Mouse (Mus musculus) thymus, adult 2 months (tissue): ENCODE measurements around the gene Baz2b. TPM values are rescaled to one million over a fixed set of nuclear protein-coding genes. Genes with fewer than 3 reads are reported as not detected.

ENCODE experiments used
- DNase-seq: peaks from one replicate; pipeline ENCODE4 v3.0.0; 2021
- H3K27ac ChIP-seq: fragments of 200-500 bp; 2 replicates; pipeline ENCODE4 v1.5.1; 2012; ENCODE audit warnings: low read length, control low read depth; ENCODE audit not compliant: control insufficient read depth, insufficient read depth
- H3K27me3 ChIP-seq: fragments of 200-500 bp; 2 replicates; pipeline ENCODE4 v1.6.1; 2012; ENCODE audit warnings: mild to moderate bottlenecking, low read length, moderate library complexity, mixed read lengths; ENCODE audit not compliant: control insufficient read depth, insufficient read depth
- H3K36me3 ChIP-seq: fragments of 200-500 bp; 2 replicates; pipeline ENCODE4 v1.6.1; 2012; ENCODE audit warnings: mild to moderate bottlenecking, low read length, moderate library complexity; ENCODE audit not compliant: control insufficient read depth, insufficient read depth
- H3K4me1 ChIP-seq: fragments of 200-500 bp; replicated peaks from 2 replicates; pipeline ENCODE4 v1.6.1; 2012; ENCODE audit warnings: low read length; ENCODE audit not compliant: control insufficient read depth, insufficient read depth
- H3K4me3 ChIP-seq: fragments of 200-500 bp; 2 replicates; pipeline ENCODE4 v1.5.1; 2012; ENCODE audit warnings: mild to moderate bottlenecking, low read length, control low read depth, moderate library complexity; ENCODE audit not compliant: control insufficient read depth, insufficient read depth
- CTCF ChIP-seq: fragments of 200-500 bp; IDR thresholded peaks from 2 replicates; pipeline ENCODE4 v1.5.1; 2012; ENCODE audit warnings: mild to moderate bottlenecking, control low read depth, low read length, moderate library complexity, borderline replicate concordance; ENCODE audit not compliant: control insufficient read depth, poor library complexity, insufficient read depth; ENCODE audit errors: extremely low read depth
- POLR2A ChIP-seq: fragments of 200-500 bp; IDR thresholded peaks from 2 replicates; pipeline ENCODE4 v1.6.1; 2012; ENCODE audit warnings: mild to moderate bottlenecking, low read length, control low read depth, moderate library complexity; ENCODE audit not compliant: control insufficient read depth, poor library complexity, insufficient read depth; ENCODE audit errors: extremely low read depth
- WGBS: fragments of 180-500 bp; shearing (Covaris S2); methylation state at CpG from one replicate; pipeline ENCODE4 v1.1.7; 2018; 5-methylcytosine and 5-hydroxymethylcytosine counted together
- polyA plus RNA-seq: library from polyadenylated mRNA; depleted of rRNA; stranded (reverse); fragments of >200 nt; gene quantifications from 2 replicates; pipeline ENCODE4 v1.2.3, GENCODE M21; 2012

Gene Baz2b
- polyA plus RNA-seq, 1 experiment: 25.9 TPM

DNA sequence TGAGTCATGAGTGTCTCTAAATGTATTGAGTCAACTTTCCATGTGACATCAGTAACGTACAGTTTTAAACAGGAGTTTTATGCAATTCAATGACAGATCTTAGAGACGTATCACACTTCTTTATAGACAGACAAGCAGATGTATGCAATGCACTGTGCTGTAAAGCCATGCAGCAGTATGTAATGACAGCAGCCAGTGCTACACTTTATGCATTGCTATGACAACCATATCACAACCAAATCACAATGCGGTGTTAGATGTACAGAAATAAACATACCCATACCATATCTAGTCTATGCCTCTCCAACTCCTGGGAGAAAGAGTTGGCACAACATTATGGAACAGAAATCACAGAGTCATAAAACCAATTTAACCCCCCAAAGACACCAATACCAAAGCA is 276.5 kb downstream of the Baz2b start:
- H3K4me1 ChIP-seq: no peaks in the 10 kb centered on the region
- WGBS: 97% methylated on average over 3 of the region's 3 CpGs
- no peak overlapping the region for H3K4me3 ChIP-seq
- H3K27me3 ChIP-seq: no peaks in the 10 kb centered on the region
- no peak for TF ChIP-seq POLR2A
- TF ChIP-seq CTCF: no peak
- no peak overlapping the region for H3K27ac ChIP-seq
- DNase-seq: no peak
- peaks cover 5% of the 10 kb centered on the region for H3K36me3 ChIP-seq

DNA sequence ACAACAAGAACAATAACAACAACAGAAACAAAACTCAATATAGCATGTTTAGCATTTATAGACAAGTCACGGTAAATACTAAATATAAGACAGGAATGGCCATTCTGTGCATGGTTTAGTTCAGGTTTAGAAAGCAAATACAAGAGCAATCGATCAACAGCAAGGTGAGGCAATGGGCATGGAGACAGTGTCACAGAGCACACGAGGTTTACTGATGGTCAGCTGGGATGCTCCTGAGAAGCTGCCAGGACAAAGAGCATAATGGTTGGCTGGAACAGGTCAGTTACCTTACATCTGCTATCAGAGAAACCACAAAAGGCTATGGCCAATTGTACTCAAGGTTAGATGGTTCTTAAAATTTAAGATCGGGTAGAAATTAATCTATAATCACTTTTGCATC is 277.4 kb downstream of the Baz2b start:
- no peak for TF ChIP-seq POLR2A
- TF ChIP-seq CTCF: no peak
- WGBS: 97% methylated on average over 4 of the region's 4 CpGs
- DNase-seq: no peak
- Histone ChIP-seq H3K4me1 (no peaks in the 10 kb centered on the region), H3K27me3 (no peaks in the 10 kb centered on the region), H3K4me3 (no peak overlapping the region), H3K36me3 (peaks cover 5% of the 10 kb centered on the region), H3K27ac (no peak overlapping the region)

DNA sequence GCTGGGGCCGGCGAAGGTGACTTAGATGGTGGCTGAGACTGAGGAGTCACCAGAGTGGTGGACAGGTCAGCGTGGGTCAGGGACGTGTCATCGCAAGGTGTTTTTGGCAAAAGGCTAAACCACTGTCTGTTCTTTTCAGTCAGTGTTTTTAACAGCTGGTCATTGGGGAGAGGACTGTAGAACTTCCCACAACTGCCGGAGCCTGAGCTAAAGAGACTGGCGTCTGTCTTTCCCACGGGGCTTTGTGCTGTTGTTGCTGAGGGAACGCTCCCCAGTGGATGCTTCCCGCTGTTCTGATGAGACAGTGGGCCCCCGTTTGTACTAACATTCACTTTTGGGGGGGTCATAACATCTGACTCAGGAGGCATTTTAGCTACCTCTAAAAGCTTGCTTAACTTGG is 296.0 kb downstream of the Baz2b start:
- peaks cover 50% of the 10 kb centered on the region for H3K36me3 ChIP-seq
- H3K4me1 ChIP-seq: no peaks in the 10 kb centered on the region
- no peak for TF ChIP-seq CTCF
- no peak for TF ChIP-seq POLR2A
- WGBS: 98% methylated on average over 11 of the region's 11 CpGs
- H3K27ac ChIP-seq: no peak overlapping the region
- H3K27me3 ChIP-seq: no peaks in the 10 kb centered on the region
- DNase-seq: no peak
- no peak overlapping the region for H3K4me3 ChIP-seq

DNA sequence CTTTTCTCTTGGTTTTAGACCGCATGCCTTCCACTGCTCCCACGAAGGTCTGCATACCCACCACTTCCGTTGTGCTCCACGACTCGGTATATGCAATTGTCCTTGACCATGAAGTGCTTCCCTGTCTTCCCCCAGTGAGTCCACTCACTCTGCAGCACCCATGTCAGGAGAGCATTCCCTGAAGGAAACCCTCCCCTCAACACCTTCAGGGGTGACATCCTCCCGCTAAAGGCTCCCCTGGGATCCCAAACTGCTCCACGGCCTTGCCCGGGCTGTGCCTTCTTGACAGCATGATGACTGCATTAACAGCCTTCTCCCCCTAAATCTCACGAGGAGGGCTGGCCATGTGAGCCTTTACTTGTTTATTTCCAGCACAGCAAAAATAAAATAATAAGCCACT is 301.6 kb downstream of the Baz2b start:
- no peak for TF ChIP-seq CTCF
- no peaks in the 10 kb centered on the region for H3K27me3 ChIP-seq
- no peak overlapping the region for H3K27ac ChIP-seq
- no peaks in the 10 kb centered on the region for H3K4me1 ChIP-seq
- no peak for DNase-seq
- no peak overlapping the region for H3K4me3 ChIP-seq
- 95% methylated on average over 9 of the region's 9 CpGs for WGBS
- peaks cover 32% of the 10 kb centered on the region for H3K36me3 ChIP-seq

DNA sequence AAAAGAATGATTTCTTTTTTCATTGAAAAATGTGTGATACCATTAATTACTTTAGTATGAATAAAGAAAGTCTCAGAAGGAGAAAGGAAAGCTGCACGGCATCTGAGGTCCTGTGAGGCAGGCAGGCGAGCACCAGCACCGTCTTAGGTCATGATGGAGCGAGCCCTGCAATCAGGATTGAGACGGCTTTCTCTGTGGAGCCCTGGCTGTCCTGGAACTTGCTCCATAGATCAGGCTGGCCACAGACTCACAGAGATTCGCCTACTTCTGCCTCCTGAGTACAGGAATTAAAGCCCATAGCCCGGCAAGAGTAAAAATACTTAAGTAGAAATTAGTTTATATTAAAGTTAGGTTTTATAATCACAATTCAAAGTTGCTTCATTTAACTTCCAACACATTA is 305.6 kb downstream of the Baz2b start:
- Histone ChIP-seq H3K27ac (no peak overlapping the region), H3K27me3 (no peaks in the 10 kb centered on the region), H3K4me1 (no peaks in the 10 kb centered on the region), H3K4me3 (no peak overlapping the region), H3K36me3 (peaks cover 38% of the 10 kb centered on the region)
- whole genome bisulfite sequencing: 99% methylated on average over 7 of the region's 7 CpGs
- DNase-seq: no peak
- no peak for TF ChIP-seq POLR2A
- no peak for TF ChIP-seq CTCF

DNA sequence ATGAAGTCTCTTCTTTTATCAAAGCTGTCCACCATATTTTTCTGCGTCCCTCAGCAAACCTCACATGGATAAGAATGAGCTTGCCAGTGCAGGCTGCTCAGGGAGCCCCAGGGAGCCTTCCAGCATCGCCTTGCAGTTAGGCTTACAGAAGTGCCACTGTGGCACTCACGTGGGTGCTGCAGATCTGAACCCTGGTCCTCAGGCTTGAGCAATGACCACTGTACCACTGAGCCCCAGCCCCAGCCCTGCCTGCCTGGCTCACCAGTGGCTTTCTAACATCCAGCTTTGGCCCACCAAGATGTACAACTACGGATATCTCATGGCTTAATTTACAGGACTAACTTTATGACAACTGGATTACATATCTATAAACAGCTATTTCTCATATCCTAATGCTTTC is 311.0 kb downstream of the Baz2b start:
- 97% methylated on average over 4 of the region's 4 CpGs for WGBS
- no peak for DNase-seq
- Histone ChIP-seq H3K27ac (no peak overlapping the region), H3K4me1 (no peaks in the 10 kb centered on the region), H3K27me3 (no peaks in the 10 kb centered on the region), H3K36me3 (peaks cover 28% of the 10 kb centered on the region), H3K4me3 (no peak overlapping the region)
- TF ChIP-seq POLR2A: no peak
- no peak for TF ChIP-seq CTCF

DNA sequence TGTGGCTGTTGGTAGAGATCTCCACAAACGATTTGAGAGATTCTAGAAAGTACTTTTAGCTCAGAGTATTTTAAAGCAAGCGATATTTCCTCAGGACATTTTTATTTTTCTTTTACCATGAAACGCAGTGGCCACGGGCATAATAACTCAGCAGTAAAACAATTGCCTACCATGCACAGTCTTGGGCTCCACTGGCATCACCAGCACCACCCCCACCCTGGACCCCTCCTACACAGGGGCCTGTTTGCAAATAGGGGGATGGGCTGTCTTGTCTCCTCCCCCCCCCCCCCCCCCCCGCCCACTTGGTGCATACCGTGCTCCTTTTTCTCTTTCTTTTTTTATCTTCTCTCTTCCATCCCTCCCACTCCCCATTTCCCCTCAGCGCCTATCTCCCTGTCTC is 311.5 kb downstream of the Baz2b start:
- Histone ChIP-seq H3K27ac (no peak overlapping the region), H3K4me3 (no peak overlapping the region), H3K36me3 (peaks cover 28% of the 10 kb centered on the region), H3K4me1 (no peaks in the 10 kb centered on the region), H3K27me3 (no peaks in the 10 kb centered on the region)
- WGBS: 93% methylated on average over 7 of the region's 7 CpGs
- DNase-seq: no peak
- no peak for TF ChIP-seq CTCF
- TF ChIP-seq POLR2A: no peak

DNA sequence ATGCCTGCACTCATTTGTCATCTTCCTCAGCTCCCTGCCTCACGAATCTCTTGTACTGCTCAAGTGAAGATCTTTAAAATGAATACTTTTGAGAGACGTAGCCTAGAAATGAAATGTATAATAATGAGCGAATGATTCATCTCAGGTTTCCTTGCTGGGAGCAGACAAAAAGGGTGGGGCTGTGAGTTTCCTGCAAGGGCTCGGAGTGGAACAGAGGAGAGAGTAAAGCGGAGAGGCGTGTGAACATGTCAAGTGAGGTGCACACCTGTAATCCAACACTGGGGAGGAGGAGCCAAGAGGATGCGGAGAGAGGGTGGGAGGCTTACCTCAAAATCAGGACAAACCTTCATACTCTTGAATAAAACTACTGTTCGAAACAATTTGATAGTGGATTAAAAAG is 312.8 kb downstream of the Baz2b start:
- WGBS: 94% methylated on average over 8 of the region's 8 CpGs
- DNase-seq: no peak
- no peak for TF ChIP-seq POLR2A
- TF ChIP-seq CTCF: no peak
- Histone ChIP-seq H3K36me3 (peaks cover 16% of the 10 kb centered on the region), H3K27me3 (no peaks in the 10 kb centered on the region), H3K4me3 (no peak overlapping the region), H3K4me1 (no peaks in the 10 kb centered on the region), H3K27ac (no peak overlapping the region)
